Mouse (Mus musculus) neutrophil, adult 5-6 weeks (primary cell): ENCODE data around the gene Terf2. TPM values are rescaled to one million over a fixed set of nuclear protein-coding genes. Genes with fewer than 3 reads are reported as not detected.
"Not testable (repeated sequence)": the region's sequence is repeated elsewhere in the genome, so short reads cannot be mapped to it uniquely, and the experiment has no call there.

Experiments used
- ATAC-seq: fragments of 151-379, 151-347 bp; 2 replicates; pipeline ENCODE4 v1.8.0; 2017; ENCODE audit warnings: mild to moderate bottlenecking, moderate TSS enrichment; ENCODE audit not compliant: insufficient number of reproducible peaks, poor library complexity, low FRiP score, severe bottlenecking; ENCODE audit errors: extremely low read depth
- total RNA-seq: library from RNA; stranded (forward); fragments of 200-1000 nt; gene quantifications from 2 replicates; pipeline ENCODE4 v1.2.3, GENCODE M21; 2017

Gene Terf2
- total RNA-seq, 1 experiment from 2014 or later, result 27.8 TPM

- no peak for ATAC-seq
These were observed 22.2 kb downstream of the Terf2 start for GRCm38 (mm10) chr8:107074128-107074527.

GRCm38 (mm10) chr8:107073706-107074105, 22.6 kb downstream of the Terf2 start:
- no peak for ATAC-seq

DNA sequence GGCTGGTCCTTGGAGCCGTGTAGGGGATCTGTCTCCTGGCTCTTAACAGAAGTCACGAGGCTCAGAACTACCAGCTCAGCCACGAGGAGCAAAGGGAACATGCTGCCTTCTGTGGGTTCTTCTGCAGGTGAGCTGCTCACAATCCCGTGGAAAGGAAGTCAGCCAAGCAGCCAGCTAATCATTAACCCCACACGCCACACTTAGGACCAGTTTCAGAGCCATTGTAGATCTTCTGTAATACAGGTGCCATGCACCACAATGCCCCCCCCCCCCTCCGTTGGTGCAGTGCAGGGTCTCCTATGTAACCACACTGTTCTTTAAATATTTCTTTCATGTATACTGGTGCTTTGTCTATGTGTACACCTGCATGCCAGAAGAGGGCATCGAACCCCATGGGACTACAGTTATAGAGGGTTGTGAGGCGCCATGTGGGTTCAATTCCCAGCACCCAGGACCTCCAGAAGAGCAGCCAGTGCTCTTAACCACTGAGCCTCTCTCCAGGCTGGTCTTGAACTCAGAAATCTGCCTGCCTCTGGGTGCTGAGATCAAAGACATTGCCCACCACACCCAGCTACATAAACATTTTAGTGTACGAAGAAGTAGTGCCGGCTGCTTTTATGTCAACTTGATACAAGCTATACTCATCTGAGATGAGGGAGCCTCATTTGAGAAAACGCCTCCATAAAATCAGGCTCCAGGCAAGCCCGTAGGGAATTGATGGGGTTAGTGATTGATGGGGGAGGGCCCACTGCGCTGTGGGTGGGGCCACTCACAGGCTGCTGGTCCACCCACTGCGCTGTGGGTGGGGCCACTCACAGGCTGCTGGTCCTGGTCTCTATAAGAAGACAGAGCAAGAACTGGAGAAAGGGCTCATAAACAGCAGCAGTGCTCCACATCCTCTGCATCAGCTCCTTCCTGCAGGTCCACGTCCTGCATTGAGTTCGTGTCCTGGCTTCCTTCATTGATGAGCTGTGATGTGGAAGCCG, 30.5 kb downstream of the Terf2 start, which contains the start of gene Tmed6:
Gene Tmed6 (minus strand): TSS at position 134 of the 986 bp plus-strand sequence.
- ATAC-seq, result no peak

GRCm38 (mm10) chr8:107062613-107063012, 33.7 kb downstream of the Terf2 start:
- peak; percentile 64; the same call in 1 of the 2 replicates for ATAC-seq

GRCm38 (mm10) chr8:107056973-107057369, 39.4 kb downstream of the Terf2 start:
- no peak; the same call in 1 of the 2 replicates for ATAC-seq

DNA sequence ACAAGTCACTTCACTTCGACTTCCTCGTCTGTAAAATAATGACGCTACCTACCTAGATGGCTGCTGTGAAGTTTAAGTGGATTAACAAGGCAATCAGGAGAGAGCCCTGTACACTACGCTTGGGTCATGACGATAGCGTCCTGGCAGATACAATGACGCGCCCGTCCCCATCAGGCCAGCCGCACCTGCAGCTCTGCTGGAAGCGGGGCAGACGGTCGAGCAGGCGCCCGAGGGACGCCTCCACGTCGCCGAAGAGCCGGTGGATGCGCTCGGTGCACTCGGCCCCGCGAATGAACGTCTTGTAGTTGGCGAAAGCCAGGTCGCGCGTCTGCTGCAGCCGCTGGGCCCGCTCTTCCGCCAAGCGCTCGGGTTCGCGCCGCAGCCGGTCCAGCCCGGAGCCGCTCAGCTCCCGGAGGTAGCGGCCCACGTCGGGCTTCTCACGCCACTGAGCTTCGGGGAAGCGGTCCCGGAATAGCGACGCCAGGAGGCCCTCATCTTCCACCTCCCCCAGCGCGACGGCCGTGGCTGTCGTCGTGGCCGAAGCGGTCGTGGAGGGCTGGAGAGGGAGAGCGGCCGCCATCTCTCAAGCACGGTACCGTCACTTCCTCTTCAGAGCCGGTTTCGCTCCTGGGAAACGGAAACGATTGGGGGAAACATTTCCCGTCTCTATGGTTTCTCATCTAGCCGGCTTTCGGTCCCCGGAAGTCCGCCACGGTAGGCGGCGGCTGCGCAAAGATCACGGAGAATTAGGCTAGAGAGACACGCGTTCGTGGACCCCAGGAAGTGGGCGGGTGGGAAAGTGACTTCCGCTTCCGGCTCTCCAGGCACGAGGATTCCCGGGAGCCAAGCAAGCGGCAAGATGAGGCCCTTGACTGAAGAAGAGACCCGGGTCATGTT, 40.0 kb downstream of the Terf2 start, which contains the start of the genes Cog8 and Nip7:
Gene Cog8 (minus strand): TSS at position 614 of the 897 bp plus-strand sequence.
Gene Nip7 (plus strand): TSS at position 802 of the 897 bp plus-strand sequence.
- ATAC-seq, result peak; percentile 95

GRCm38 (mm10) chr8:107052046-107052445, 44.3 kb downstream of the Terf2 start:
- ATAC-seq, result no peak

GRCm38 (mm10) chr8:107049480-107049879, 46.9 kb downstream of the Terf2 start:
- ATAC-seq, result no peak

DNA sequence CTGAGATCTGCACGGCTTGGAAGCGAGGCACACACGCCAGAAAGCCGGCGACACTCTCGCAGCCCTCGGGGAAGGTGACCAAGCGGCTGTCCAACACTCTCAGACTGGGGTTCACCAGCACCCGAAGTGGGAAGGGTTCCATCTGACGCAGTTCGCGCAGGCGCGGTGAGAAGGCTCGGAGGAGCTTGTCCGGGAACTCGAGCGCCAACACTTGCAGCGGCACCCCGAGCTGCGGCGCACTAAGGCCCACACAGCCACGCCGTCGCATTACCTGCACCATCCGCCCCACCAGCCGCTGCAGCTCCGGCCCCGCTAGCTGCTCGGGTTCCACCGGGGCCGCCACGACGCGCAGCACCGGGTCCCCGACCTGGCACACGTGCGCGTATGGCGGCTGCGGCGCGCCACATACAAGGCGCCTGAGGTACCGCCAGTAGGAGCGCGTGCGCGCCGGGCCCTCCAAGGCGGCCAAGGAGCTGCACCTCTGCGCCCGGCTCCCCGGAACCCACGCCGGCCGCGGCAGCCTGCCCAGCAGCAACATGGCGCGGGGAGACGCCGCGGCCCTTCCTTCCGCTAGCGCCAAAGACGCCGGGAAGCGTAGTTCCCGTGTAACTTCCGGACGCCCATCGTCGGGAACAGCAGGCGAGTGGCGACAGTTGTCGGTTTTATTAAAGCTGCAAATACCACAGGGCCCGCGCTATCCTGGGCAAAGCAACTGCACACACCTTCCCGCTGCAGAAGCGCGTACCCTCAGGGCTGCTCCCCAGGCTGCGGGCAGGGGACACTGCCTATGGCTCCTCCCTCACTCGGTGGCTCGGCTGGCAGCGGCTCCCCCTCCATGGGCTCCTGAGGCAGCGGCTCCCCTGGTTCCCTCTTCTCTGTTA, 48.0 kb downstream of the Terf2 start, which contains the start of gene Pdf:
Gene Pdf (minus strand): TSS at position 554 of the 881 bp plus-strand sequence.
- ATAC-seq, result peak; percentile 40

DNA sequence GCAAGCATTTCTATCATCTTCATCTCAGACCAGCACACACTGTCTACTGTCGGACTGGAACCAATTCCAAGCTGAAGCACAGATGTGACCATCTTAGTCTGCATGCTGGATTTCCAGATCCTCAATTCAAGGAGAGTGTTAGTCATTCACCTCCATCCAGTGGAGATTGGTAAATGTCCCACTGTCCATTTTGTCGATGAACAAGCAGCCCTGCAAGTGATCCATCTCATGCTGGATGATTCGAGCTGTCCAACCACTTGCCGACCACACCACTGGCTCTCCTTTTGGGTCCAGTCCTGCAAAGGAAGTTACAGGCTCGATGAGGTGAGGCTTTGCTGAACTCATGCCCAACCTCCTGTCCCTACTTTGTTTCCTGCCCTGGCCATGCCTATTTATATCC, 49.4 kb downstream of the Terf2 start:
- no peak for ATAC-seq

GRCm38 (mm10) chr8:107045478-107045877, 50.9 kb downstream of the Terf2 start:
- no peak for ATAC-seq

- ATAC-seq, result no peak
These were observed 55.7 kb downstream of the Terf2 start for GRCm38 (mm10) chr8:107040632-107041031.

DNA sequence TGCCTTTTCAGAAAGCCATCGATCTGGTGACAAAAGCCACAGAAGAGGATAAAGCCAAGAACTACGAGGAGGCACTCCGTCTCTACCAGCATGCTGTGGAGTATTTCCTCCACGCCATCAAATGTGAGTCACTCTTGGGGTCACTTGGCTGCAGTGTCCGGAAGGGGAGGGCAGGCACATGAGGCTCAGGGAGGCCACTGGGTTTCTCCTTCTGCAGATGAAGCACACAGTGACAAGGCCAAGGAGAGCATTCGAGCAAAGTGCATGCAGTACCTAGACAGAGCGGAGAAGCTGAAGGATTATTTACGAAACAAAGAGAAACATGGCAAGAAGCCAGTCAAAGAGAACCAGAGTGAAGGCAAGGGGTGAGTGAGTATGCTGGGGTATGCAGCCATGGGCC, 59.7 kb downstream of the Terf2 start:
- ATAC-seq, result no peak

- ATAC-seq, result no peak
These were observed 60.7 kb downstream of the Terf2 start for GRCm38 (mm10) chr8:107035641-107036040.

DNA sequence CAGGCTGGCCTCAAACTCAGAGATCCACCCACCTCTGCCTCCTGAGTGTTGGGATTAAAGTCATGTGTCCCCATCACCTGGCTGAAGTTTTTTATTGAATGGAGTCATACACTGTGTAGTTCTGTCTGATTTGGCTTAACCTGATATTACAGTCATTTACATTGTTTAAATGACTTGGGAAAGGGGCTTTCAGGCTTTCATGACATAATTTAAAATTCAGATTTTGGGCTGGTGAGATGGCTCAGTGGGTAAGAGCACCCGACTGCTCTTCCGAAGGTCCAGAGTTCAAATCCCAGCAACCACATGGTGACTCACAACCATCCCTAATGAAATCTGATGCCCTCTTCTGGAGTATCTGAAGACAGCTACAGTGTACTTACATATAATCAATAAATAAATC, 62.7 kb downstream of the Terf2 start:
- not testable (repeated sequence) for ATAC-seq

DNA sequence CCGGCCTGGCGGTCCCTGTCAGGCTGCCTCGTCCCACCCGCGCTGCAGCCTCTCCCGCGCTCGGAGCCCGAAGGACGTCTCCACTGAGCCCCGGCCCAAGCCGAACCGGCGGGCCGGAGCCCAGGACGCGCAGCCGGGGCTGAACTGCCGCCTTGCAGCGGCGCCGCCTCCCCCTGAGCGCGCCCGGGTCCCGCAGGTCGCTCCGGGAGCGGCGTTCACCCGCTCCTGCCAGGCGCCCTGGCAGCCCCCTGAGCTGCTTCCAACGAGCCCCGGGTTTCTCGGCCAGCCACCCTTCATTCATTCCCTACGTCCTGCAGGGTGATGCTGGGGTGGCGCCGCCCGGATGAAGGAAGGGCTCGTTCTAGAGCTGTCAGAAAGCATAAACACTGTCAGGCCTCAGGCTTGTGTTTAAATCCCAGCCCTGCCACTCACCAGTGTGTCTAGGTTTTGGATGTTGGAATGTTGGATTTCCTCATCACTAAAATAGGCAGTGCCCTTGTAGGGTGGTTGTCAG, 64.7 kb downstream of the Terf2 start:
- no peak for ATAC-seq

DNA sequence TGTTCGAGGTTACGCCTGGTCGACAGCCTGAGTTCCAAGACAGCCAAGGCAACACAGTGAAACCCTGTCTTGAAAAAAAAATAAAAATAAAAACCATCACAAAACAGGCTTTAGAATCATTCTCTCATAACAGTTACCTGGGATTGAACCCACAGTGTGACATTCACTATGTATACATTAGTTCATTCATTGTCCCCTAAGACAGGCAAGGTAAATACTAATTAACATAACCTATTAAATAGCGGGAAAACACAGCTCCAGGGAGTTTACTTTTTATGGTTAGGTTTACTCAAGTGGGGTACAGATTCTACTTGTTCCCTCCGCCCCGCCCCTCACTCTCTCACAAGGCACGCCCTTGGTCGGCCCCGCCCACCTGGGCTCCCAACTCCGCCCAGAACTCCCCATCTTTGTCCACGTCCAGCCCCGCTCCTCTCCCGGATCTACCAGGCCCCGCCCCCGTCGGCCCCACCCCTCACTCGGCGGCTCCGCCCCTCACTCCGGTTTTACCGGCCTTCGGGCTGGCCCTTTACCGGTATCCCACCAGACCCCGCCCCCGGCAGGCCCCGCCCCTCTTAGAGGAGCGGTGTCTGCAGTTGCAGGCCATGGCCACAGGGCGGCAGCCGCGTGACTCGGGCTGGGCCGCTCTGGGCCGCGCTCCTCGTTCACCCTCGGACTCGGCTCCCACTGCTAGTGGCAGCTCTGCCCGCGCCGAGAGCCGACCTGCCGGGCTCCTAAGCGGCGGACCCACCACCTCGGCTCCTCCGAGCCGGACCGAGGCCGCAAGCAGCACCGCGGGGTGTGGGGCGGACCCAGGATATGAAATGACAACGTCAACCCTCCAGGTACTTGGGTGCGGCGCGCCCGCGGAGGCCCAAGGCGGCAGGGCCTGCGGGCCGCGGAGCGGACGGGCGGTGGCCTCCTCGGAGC, 65.4 kb downstream of the Terf2 start, which contains the start of gene Vps4a:
Gene Vps4a (plus strand): TSS at position 573 of the 927 bp plus-strand sequence.
- peak; percentile 89 for ATAC-seq
